Mouse (Mus musculus): ENCODE measurements around the gene Arhgef26.

DNA sequence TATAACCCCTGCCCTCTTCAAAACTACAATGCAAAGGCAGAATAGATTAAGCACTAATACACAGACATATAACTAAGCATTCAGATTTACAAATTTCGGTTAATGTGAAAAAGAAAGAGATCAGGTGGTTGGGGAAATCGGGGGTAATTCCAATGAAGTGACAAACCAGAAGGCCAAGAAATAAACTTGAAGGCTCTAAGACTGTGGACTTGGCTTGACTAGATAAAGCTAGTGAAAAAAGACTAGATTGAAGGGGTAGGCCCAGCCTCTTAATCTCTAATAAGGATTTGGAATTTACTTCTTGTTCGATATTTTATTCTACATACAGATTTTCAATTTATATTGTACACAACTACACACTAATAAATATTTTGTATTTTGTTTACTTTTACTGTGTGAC lies at the start of gene Arhgef26:
- TF ChIP-seq CTCF (IDR thresholded peaks at IDR 0.05; ENCODE audit: low read depth) (no peak), EP300 (optimal IDR thresholded peaks at IDR 0.05) (no peak)

All from stomach, postnatal 0 days (tissue).